Mouse (Mus musculus) spleen, adult 18-20 months (tissue): Measurements from ENCODE around the gene Gm20388.

Experiments used
- DNase-seq, 2 experiments: peaks; one replicate each; pipeline ENCODE4 v3.0.0; 2022; ENCODE audit warnings: mixed read lengths in 2 of 2

The Gm20388 gene

DNA sequence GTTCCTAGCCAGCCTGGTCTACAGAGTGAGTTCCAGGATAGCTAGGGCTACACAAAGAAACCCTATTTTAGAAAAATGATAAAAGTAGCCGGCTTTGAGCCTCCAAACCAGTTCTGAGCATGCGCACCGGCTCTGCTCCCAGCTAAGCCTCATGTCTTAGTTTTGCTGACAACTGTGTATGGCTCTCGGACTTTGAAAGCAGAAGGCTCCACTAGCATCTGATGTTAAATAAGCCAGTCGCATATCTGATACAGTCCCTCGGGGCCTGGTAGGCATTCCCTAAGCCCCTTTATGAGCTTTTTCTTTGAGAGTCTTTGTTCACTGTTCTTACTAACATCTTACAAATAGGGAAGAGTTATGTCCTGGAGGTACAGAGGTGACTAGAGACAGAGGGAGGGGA lies 1937.3 kb downstream of the Gm20388 start:
- no peak for DNase-seq

DNA sequence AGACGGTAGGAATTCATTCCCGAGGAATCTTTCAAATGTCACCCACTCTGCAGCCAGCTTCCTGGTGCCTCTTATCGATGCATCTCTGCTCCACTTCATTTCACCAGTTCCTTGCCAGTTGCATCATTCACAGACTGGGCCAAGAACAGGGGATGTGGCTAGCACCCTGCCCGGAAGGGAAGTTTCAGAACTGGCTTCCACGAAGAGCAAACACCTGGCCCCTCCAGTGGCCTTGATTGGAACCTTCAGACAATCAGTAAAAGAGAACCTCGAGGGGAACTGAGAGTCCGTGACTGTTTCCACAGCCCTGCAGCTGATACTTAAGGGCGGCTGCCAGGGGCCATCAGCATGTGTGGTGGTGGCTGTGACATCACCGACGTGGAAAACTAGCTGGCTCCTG lies 1937.9 kb downstream of the Gm20388 start:
- DNase-seq, result no peak

DNA sequence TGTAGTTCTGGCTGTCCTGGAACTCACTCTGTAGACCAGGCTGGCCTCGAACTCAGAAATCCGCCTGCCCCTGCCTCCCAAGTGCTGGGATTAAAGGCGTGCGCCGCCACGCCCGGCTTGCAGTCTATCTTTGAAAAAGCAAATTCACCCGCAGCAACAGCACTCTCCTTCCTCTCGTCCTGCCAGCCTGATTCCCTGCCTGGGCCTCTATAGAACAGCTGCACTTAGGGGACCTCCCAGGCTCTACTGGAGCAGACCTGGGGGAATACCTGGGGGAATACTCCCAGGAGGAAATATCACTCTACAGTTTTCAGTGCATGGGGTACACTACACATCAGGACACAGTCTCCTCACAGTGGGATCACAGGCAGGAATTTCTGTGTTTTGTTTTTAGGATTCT lies 1938.7 kb downstream of the Gm20388 start:
- DNase-seq, result no peak

DNA sequence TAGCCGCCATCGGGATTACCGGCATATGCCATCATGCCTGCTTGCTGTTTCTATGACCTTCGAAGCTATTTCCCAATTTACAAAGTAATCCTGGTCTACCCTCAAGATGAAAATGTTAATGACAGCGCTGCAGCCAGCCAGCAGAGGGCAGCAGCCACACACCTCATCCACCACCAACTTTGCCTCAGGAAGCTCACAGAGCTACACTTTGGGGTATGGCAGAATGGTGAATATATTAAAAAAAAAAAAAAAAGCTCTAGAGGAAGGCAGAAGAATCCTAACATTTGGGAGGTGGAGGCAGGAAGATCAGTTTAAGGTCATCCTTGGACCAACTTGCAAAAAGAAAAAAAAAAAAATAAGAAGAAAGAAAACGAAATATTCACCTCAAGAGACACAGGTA lies 1939.4 kb downstream of the Gm20388 start:
- DNase-seq, result peak; percentile 46 to 65

DNA sequence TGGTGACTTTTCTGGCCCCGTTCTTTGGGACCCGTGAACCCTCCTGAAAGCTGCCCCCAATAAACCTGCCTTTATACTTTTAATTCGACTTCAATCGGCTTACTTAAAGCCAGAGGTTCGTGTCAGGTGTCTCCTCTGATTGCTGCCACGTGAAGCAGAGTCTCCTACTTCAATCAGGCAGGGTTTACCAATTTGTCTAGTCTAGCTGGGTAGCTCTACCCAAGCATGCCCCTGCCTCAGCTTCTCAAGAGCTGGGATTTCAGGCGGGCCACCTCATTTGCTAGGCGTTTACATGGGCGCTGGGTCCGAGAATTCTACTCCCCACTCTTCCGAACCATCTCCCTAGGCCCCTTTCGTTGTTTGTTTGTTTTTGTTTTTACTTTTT lies 1939.8 kb downstream of the Gm20388 start:
- DNase-seq, result no peak

DNA sequence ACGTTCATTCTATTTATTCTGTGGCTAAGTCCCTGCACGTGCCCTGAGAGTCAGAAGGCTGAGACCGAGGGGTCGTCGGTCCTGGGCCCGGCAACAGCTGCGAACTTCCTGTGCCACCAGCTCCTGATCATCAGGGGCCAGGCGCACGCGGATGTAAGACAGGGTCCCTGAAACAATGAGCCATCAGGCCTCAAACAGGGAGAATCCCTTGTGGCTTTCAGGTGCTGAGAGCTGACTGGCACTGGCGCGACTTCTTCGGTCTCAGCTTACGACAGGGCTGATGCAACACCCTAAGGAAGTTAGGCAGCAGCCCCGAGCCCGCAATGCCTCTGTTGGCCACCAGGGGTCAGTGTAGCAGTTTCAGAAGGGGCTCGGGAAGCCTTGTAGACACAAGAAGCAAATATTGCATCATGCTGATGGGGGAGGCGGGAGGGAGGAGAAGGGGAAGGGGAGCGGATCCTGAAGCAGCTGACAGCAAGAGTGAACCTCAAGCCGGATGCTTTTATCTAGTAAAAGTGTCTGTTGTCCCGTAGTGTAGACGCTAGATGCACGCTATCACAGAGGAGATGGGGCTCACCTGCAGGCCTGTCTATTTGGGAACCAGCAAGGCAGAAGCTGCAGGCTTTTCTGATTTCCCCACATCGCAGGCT lies 1940.3 kb downstream of the Gm20388 start:
- peak; percentile 82 to 95 for DNase-seq

DNA sequence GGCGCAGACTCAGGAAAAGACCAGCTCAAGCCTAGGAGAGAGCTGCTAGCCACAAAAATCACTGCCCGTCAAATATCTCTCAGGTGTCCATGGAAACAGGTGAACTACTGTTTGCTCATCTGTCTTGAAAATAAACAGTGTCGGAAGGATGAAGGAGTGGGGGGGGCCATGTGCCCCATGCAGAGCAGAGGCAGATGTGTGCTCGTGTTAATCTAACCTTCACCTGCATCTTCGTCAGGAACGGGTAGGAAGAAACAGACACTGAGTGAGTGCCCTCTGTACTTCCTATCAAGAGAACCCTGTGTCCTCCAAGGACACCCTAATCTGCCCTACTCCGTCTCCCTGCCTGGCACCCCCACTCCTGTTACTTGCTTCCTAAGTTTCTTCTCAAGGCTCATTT lies 1941.1 kb downstream of the Gm20388 start:
- DNase-seq, result no peak

DNA sequence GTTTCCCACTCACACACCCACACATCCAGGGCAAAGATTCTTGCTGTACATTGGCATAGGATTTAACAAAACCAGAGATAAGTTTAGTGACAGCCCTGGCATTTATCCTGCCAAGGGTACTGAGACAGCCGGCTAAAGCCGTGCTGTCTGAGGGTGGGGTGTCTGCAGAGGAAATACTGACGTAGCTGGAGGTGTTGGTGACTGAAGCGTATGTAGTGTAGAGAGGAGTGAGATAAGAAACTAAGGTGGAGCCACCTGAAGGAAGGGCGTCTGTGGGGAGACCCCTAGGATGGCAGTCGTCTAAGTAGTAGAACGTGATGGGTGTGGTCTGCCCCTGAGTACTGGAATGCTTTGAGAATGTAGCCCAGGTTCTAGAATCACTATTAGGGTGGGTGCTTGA lies 1941.8 kb downstream of the Gm20388 start:
- no peak for DNase-seq

DNA sequence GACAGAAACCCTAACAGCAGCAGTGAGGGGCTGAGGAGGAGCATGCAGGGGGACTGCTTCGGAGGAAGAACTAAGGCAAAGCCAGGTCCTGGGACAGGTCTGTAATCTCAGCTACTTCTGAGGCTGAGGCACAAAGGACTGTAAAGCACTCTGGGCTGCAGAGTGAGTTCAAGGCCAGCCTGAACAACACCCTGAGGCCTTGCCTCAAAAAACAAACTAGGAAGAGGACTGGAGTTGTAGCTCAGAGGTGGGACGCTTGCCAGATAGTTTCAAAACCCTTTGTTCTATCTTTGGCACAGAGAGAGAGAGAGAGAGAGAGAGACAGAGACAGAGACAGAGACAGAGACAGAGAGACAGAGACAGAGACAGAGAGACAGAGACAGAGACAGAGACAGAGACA lies 1942.9 kb downstream of the Gm20388 start:
- DNase-seq, result no peak

DNA sequence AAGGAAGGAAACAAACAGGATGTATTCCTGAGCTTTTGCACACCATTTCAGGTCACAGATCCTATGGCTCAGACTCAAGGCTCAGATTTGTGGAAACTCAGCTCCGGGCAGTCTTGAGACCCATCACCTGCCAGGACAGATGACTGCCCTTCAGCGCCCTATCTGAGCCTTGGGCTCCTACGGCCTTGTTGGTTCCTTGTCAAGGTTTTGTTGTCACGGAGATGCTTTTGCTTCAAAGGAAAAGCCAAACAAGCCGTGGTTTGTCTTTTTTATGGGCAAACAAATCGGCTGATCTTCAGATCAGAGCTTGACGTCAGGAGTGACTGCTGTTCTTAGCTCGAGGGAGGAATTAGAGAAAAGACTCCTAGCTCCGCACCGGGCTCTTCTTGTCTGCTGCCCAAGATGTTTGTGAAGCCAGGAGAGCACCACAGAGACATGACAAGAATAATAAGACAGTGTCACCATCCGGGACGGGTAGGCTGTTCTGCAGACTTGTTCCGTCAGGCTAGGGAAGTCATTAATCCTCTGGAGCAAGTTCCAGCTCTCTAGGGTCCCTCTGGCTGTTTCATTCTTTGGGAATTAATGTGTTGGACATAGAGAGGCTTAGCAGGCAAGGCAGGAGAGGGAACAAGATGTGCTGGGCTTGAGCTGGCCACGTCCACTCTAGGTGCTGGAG lies 1945.6 kb downstream of the Gm20388 start:
- no peak for DNase-seq

DNA sequence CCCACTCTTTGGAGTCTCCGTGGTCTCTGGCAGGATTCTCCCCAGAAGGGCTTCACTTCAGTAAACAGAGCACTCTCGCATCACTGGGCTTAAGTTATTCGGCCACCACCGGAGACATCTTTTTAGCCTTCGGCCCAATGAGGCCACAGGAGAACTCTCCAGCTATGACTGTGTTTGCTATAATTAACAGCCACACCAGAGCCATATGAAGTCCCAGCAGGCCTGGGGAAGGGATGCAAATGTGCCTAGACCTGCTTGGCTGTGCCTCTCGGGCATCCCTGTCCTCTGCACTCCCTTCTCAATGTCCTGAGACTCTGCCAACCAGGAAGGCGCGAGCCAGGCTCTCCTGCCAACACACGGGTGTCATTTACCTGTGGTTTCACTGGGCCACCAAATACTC lies 1946.7 kb downstream of the Gm20388 start:
- no peak for DNase-seq

DNA sequence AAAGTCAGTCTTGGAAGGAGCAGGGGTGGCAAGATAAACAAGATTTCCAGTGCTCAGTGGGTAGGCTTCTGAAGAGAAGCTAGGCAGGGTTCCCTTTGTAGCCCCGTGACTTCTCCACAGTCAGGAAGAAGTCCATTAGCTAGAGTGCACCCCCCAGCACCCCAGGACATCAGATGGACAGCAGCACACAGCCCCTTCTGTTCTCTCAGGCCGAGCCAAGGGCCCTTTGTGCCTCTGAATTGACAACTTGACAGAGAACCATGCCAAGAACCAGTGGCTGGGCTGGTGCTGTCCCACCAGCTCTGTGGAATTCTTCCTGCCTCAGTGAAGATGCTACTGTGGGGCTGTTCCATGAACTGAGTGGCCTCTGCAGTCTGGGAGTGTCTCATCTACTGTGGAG lies 1947.1 kb downstream of the Gm20388 start:
- no peak for DNase-seq

DNA sequence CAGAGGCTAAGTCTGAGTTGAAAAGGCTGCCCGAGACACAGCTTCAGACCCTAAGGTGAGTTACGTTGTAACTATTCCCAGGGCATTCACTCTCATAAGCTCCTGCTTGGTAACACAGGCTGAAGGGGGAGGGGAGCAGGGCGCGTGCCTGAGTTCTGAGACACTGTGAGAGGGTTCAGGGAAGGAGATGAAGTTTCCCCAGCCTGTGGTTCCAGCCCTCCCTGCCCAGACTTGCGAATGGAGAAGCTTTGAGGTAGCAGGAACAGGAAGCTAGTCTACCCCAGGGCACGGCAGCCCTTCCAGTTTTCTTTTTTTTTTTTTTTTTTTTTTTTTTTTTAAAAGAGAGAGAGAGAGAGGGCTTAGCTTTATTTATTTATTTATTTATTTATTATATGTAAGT lies 1950.6 kb downstream of the Gm20388 start:
- no peak for DNase-seq

DNA sequence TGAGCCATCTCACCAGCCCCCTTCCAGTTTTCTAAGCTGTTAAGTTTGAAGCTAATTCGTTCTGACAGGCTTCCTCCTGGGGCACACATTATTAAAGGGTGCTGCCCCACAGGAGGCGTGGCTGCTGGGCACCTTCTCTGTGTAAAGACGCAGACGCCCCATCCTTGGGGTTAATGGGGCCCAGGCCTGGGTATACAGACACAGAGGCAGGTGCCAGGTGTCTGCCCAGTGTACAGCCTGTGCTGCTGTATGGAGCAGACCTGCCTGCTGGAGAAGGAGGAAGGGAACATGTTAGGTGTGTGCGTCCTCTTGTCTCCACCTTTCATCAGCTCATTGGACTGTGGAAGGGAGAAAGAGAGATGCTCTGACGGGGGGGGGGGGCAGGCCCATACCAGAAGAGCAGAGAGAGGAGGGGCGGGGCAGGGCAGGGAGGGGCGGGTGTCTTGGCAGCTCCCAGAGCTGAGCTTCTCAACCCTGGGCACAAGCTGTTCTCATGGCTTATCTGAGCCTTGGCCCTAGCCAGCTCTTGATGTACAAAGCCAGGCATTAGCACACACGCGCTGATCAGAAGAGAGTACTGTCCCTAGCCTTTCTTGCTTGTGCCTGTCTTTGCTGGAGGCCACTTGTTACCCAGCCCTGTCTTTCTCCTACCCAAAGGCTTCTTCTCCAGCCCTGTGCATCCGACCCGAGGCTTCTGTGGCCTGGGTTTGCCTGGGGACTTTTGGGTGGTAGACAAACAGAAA lies 1951.3 kb downstream of the Gm20388 start:
- no peak for DNase-seq

DNA sequence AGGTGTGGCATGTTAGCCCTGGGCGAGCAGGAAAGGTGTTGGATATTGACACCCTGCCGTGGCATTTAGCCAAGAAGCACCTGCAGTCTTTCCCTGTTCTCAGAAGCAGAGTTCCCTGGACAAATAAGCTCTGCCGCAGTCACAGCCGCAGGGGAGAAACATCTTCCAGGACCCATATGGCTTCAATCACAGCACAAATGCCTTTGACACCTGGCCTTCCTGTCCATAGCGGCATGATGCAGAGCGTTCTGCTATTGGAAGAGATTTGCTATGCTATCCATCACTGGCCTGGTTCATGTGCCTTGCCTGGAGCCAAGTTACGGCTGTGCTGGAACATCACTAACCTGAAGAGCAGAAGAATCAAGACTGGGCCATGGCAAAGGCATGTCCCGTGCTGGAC lies 1954.7 kb downstream of the Gm20388 start:
- no peak for DNase-seq

DNA sequence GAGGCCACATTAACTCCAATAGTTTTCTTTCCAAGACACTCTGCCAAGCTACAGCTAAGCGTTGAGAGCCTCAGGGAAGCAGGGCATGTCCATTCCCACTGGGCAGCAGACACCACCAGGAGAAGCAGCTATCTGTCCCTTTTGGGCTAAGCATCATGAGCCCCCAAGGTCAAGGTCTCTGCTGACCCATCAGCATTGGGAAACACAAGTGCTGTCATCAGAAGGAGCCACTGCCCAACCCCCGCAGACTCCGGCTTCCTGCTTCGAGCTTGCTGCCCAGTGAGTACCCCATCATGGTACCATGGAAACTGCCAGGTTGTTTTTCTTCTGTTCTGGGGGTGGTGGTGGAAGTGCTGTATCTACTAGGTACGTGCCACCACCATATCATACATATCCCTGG lies 1957.6 kb downstream of the Gm20388 start:
- no peak for DNase-seq

DNA sequence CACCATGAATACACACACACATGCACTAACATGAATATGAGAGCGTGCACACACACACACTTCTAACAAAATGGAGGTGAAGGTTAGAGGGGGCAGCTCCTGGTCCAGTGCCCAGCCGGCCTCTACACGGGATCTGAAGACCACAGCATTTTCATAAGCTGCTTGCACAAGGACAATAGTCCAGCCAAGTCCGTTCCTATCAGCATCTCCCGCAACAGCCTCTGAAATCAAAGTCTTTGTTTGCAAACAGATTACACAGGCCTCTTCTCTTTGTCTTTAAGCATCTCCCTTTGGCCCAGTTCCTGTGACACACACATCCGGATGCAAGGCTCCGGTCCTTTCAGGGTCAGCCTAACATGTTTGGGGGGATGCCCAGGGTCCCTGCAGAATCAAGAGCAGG lies 1958.3 kb downstream of the Gm20388 start:
- DNase-seq, result no peak

DNA sequence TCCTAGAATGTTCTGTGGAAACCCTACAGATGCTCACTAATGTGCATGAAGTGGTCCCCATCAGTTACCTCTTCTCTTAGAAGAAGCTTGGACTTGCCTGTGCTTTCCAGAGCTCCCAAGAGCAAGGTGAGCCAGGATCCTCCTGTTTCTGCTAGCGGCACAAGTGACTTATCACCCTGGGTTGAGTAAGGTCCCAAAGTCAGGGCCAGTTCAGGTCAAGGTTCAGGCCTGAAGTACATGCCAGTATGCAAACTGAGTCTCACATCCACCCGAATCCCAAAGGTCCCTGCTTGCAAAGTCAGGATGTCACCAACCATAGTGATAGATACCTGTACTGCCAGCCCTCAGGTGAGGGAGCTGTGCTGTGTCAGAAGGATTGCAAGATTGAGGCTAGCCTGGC lies 1959.5 kb downstream of the Gm20388 start:
- DNase-seq, result no peak

DNA sequence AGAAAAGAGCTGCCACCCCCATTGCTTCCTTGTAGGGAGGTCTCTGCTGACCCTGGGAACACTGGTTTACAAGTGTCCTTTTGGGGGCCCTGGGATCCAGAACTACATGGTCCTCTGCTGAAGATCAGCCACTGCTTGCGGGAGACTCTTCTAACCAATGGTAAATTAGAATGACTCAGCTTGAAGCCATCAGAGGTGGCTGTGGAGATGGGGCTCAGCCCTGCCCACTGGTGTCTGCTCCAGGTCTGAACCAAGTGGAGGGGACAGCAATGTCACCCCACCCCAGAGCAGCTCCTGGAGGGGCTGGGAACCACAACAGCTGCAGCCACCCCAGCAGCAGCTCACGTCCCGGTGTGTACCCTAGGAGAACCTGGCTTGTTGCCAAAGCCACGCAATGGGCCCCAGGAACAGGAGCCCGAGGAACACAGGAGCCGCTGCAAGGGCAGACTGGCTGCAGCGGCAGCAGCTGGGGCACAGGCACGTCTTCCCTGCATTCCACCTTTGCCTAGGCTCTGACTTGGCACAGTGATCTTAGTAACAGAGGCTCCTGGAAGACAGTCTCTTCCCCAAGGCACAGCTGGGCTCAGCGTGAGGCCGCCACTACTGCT lies 1961.3 kb downstream of the Gm20388 start:
- no peak for DNase-seq

DNA sequence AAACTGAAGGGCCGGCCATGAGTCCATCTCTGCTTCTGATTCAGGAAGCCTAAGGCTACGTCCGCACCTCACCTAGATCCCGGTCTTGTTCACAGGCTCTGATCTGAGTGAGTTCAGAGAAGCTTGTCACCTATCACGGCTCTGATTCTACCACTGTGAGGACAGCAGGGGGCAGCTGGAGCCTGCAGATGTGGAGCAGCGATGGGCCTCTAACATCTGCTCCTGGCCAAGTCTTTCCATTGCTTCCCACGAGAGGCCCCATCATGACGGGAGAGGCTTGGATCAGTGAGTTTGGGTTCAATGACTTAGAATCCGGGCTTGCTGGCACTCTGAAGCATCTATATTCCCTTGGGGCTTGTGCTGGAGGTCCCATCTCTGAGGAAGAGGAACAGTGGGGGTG lies 1963.4 kb downstream of the Gm20388 start:
- DNase-seq, result no peak

DNA sequence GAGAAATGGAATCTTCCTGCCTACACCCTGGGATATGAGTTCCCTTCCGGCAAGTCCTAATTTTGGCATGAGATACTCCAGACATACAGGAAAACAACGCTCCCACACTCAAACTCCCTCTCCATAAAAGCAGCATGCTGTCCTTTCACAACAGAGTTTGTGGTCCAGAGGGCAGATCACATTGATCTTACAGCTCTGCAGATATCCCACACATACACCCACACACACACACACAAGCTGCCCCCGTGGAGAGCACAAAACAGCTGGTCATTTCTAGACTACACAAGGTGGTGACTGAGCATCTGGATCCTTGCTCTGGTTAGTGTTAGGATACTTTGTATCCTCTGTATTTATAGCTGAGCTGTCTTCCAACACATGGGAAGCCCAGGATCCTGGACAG lies 1964.4 kb downstream of the Gm20388 start:
- DNase-seq, result no peak

DNA sequence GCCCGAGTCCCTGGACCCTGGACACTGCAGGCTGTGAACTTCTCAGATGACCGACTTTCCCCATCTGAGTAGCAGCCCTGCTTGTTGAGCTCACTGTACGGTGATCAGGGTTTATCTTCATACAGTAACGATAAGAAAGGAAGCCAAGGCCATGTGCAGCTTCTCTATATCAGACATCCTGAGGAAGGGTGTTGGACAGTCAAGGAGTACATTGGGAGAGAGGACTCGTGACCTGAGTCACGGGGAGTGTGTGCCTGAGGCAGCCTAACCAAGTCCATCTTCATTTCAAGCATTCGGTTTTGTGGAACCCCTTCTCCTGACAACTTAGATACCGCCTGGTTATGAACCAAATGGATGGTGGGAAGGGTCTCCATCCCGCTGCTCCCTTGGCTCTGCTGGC lies 1964.9 kb downstream of the Gm20388 start:
- DNase-seq, result no peak

DNA sequence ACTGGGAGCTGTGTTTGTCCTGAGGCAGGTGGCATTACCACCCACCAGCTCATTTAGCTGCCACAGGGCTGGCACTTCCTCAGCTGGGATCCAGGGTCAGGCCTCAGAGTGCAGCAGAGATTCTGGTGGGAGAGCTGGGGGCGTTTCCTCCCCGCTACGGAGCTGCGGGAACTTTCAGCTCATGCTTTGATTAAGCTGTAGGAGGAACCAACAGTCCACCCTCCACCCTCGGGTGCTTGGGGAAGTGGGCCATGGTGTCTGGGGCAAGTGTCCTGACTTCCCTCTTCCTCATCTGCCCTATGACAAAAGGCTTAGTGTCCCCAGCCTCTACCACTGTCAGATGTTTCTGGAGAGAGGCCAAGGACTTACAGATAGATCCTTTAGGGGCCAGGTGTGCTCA lies 1966.6 kb downstream of the Gm20388 start:
- no peak for DNase-seq
